Mouse (Mus musculus): ENCODE measurements at regions not wholly inside any gene's neighbourhood (a gene's known extent, or its start where the extent isn't known, plus 50 kb on each side); places are given as distances from the start of the nearest gene placed in this dataset.
A peak's percentile ranks its signal among the peaks of the same experiment; 100 is the strongest.

DNA sequence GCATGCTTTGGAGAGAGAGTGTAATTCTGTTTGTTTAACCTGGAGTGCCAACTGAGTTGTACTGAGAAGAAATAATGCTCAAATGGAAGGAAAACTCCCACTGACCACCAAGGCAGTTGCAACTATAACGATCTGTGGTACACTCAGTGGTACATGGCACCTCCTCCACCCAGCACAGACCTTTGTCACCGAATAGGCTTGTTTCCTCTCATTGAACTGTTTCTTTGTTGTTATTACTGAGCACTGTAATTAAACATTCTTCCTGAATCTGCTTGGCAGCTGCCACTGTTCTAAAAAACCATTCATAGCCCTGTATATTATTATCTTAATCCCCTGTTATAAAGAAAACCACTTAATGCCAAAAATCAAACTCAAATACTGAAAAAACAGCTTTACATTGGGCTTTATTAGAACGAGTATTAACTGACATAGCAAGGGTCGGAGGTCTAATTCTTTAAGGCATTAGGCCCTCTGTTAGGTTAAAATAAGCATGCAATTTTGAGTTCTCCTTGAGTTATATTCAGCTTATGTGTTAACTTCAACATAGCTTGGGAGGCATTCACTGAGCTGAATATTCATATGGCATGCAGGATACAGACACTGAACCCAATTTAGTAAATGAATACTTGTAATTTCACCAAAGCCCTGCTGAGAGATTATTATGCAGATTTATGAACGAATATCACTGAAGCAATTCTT is 515.5 kb upstream of the Nr3c2 start:
- Histone ChIP-seq H3K36me3 (ENCODE audit: insufficient read depth) (no peaks in the 10 kb centered on the region), H3K27ac (ENCODE audit: low read depth, low read length) (0 out of 2 replicates have a peak overlapping the region, but pooled peaks have one; percentile 24), H3K4me2 (ENCODE audit: low read depth) (0 out of 2 replicates have a peak overlapping the region, but pooled peaks have one; percentile 2), H3K27me3 (ENCODE audit: insufficient read depth, low read length) (no peaks in the 10 kb centered on the region), H3K4me3 (ENCODE audit: low read depth, low read length) (no peak overlapping the region), H3K9me3 (ENCODE audit: low read length) (no peaks in the 10 kb centered on the region), H3K4me1 (ENCODE audit: insufficient read depth) (peaks cover 5% of the 10 kb centered on the region; the same call in 1 of the 2 replicates), H3K9ac (no peak overlapping the region)
- DNase-seq (peak; percentile 46), ATAC-seq (peak; percentile 89)
- no peak for TF ChIP-seq CTCF (IDR thresholded peaks at IDR 0.05; ENCODE audit: low read depth)
- WGBS: 11% methylated on average over 5 of the region's 5 CpGs

DNA sequence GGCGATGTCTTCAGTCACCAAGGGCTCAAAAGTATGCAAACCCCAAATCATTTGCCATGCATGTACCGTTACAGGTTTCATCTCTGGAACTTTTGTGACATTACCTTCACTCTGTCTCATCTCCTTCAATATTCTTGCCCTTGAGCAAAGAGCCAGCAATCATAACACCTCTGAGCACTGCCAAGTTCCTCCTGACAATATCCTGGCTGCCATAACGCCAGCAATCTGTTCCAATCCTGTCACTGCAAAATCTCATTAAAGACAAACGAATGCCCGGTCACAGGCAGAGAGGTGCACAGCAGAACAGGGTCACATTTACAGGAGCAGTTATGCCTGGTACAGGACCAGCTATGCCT is 515.0 kb upstream of the Nr3c2 start:
- Histone ChIP-seq H3K9ac (no peak overlapping the region), H3K27me3 (ENCODE audit: insufficient read depth, low read length) (no peaks in the 10 kb centered on the region), H3K4me1 (ENCODE audit: insufficient read depth) (peaks cover 5% of the 10 kb centered on the region; the same call in 1 of the 2 replicates), H3K9me3 (ENCODE audit: low read length) (no peaks in the 10 kb centered on the region), H3K4me3 (ENCODE audit: low read depth, low read length) (no peak overlapping the region), H3K36me3 (ENCODE audit: insufficient read depth) (no peaks in the 10 kb centered on the region), H3K4me2 (ENCODE audit: low read depth) (0 out of 2 replicates have a peak overlapping the region, but pooled peaks have one; percentile 2), H3K27ac (ENCODE audit: low read depth, low read length) (peak overlapping the region; percentile 58; the same call in 1 of the 2 replicates)
- peak; percentile 79 for DNase-seq
- 21% methylated on average over 5 of the region's 5 CpGs for WGBS
- ATAC-seq: peak; percentile 77
- TF ChIP-seq CTCF (IDR thresholded peaks at IDR 0.05; ENCODE audit: low read depth): no peak

DNA sequence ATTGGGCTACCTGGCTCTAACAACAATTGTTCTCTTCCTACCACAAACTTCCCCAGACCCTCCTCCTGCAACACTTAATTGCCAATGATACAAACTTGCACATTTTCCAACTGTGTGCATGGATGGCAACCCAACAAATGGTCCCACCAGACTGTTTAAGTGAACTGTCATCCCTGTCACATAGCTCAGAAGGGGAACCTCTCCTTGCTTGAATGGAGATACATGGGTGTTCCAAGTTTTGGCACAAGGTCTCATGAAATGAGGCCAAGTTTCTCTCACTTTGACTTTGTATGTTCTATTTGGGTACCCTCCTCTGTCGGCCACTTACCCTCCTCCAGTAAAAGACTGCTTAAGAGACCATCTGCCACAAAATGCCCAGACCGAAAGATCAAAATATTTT is 507.2 kb upstream of the Nr3c2 start:
- peak; percentile 82 for ATAC-seq

DNA sequence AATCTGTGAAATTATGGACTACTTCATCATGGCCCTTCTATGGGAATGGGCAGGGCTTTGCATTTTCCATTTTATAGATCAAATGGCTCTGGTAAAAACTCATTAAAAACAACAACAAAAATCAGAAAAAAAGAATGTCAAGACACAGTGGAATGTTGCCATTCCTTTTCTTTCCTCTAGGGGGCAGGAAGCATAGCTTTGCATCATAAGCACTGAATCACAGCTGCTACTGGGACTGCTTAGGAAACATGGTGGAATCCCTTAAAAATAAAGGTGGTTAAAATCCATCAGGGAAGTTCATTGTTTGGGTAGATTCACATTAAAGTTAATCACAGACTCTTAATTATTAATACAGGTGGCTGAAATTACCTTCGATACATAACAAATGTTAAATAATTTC is 476.8 kb upstream of the Nr3c2 start:
- Histone ChIP-seq H3K4me2 (ENCODE audit: low read depth) (no peak overlapping the region), H3K4me3 (ENCODE audit: low read depth, low read length) (no peak overlapping the region), H3K36me3 (ENCODE audit: insufficient read depth) (no peaks in the 10 kb centered on the region), H3K9ac (no peak overlapping the region), H3K27ac (ENCODE audit: low read depth, low read length) (no peak overlapping the region), H3K9me3 (ENCODE audit: low read length) (no peaks in the 10 kb centered on the region), H3K27me3 (ENCODE audit: insufficient read depth, low read length) (no peaks in the 10 kb centered on the region), H3K4me1 (ENCODE audit: insufficient read depth) (no peaks in the 10 kb centered on the region)
- peak; percentile 18; the same call in 1 of the 2 replicates for TF ChIP-seq CTCF (IDR thresholded peaks at IDR 0.05; ENCODE audit: low read depth)
- 98% methylated on average over 1 of the region's 1 CpGs for WGBS
- DNase-seq (no peak), ATAC-seq (no peak)

More for the DNA sequence above, 507.2 kb upstream of the Nr3c2 start:
- Histone ChIP-seq H3K9me3 (ENCODE audit: low read length) (no peaks in the 10 kb centered on the region), H3K27me3 (ENCODE audit: insufficient read depth, low read length) (no peaks in the 10 kb centered on the region), H3K36me3 (ENCODE audit: insufficient read depth) (no peaks in the 10 kb centered on the region), H3K27ac (ENCODE audit: low read depth, low read length) (no peak overlapping the region), H3K9ac (no peak overlapping the region), H3K4me1 (ENCODE audit: insufficient read depth) (no peaks in the 10 kb centered on the region), H3K4me3 (ENCODE audit: low read depth, low read length) (no peak overlapping the region), H3K4me2 (ENCODE audit: low read depth) (no peak overlapping the region)
- peak; percentile 52 for DNase-seq
- 41% methylated on average over 2 of the region's 2 CpGs for WGBS
- no peak for TF ChIP-seq CTCF (IDR thresholded peaks at IDR 0.05; ENCODE audit: low read depth)

DNA sequence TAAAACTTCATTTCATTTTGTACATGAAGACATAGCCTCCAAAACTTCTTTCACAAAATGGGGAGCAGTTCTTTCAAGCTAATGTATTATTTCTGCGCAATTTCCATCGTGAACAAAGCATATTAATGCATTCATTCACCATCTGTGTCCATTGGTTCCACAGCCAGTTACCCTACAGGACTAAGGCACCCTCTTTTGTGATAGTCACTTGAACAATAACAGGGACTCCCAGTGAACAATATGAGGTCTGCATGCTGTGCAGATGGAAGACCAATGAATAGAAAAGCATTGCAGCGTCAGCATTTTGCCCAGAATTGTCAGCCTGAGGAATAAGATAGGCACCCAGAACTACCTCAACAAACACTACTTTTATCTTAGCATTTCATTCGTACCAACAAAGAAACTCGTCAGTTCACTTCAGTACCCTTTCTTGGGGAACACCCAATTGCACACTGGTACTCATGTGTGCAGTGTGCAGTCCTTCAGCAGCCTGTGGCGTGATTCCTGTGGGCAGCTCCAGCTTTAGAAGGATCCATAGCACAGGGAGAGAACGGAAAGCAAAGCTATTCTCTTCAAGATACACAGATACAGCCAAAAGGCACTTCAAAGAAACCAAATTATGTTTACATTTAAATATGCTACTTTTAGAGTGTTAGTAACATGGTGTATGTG is 476.2 kb upstream of the Nr3c2 start:
- Histone ChIP-seq H3K36me3 (ENCODE audit: insufficient read depth) (no peaks in the 10 kb centered on the region), H3K9ac (no peak overlapping the region), H3K4me2 (ENCODE audit: low read depth) (no peak overlapping the region), H3K4me1 (ENCODE audit: insufficient read depth) (no peaks in the 10 kb centered on the region), H3K4me3 (ENCODE audit: low read depth, low read length) (no peak overlapping the region), H3K27ac (ENCODE audit: low read depth, low read length) (no peak overlapping the region), H3K27me3 (ENCODE audit: insufficient read depth, low read length) (no peaks in the 10 kb centered on the region), H3K9me3 (ENCODE audit: low read length) (no peaks in the 10 kb centered on the region)
- ATAC-seq (no peak), DNase-seq (no peak)
- 71% methylated on average over 7 of the region's 7 CpGs for WGBS
- TF ChIP-seq CTCF (IDR thresholded peaks at IDR 0.05; ENCODE audit: low read depth): no peak

DNA sequence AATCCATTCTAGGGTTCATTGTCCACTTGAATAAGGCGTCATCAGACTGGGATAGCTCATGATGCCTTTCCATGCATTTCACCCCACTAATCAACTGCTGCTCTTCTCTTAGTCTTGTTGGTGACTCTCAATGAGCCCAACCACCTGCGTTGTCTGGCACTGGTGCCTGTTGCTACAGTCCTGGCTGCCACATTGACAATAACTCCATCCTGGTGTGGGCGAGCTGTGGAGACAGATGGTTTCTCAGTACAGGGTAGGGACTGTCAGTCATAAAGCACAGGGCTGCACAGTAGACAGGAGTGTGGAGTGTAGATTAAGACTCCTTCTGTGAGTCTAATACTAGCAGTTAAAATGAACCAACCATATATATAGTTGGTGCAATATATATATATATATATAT is 469.4 kb upstream of the Nr3c2 start:
- WGBS: 69% methylated on average over 3 of the region's 3 CpGs
- DNase-seq (no peak), ATAC-seq (peak; percentile 77)
- Histone ChIP-seq H3K4me3 (ENCODE audit: low read depth, low read length) (no peak overlapping the region), H3K9me3 (ENCODE audit: low read length) (no peaks in the 10 kb centered on the region), H3K9ac (no peak overlapping the region), H3K4me2 (ENCODE audit: low read depth) (no peak overlapping the region), H3K36me3 (ENCODE audit: insufficient read depth) (no peaks in the 10 kb centered on the region), H3K4me1 (ENCODE audit: insufficient read depth) (no peaks in the 10 kb centered on the region), H3K27ac (ENCODE audit: low read depth, low read length) (no peak overlapping the region), H3K27me3 (ENCODE audit: insufficient read depth, low read length) (no peaks in the 10 kb centered on the region)
- TF ChIP-seq CTCF (IDR thresholded peaks at IDR 0.05; ENCODE audit: low read depth): no peak

DNA sequence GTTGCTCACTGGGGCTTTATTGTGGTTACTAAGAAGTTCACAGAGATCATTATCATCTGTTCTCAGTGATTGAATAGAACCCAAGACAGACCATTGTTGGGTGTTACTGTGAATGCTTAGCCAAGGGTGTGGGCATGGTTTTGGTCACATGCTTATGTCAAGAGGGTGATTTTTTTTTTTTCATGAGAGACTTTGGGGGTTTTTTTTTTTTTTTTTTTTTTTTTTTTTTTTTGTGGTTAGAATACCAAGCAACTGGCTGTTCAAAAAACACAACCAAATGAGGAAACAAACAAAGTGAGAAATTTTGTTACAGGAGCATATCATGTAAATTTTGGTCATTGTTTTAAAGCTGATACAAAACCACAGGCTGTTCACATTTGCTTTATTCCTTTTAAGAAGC is 466.4 kb upstream of the Nr3c2 start:
- no peaks in the 10 kb centered on the region for H3K36me3 ChIP-seq (ENCODE audit: insufficient read depth)
- no peaks in the 10 kb centered on the region for H3K4me1 ChIP-seq (ENCODE audit: insufficient read depth)
- H3K27me3 ChIP-seq (ENCODE audit: insufficient read depth, low read length): no peaks in the 10 kb centered on the region
- no peaks in the 10 kb centered on the region for H3K9me3 ChIP-seq (ENCODE audit: low read length)
- H3K4me2 ChIP-seq (ENCODE audit: low read depth): no peak overlapping the region
- no peak overlapping the region for H3K27ac ChIP-seq (ENCODE audit: low read depth, low read length)
- DNase-seq (no peak), ATAC-seq (no peak)
- no peak for TF ChIP-seq CTCF (IDR thresholded peaks at IDR 0.05; ENCODE audit: low read depth)
- H3K4me3 ChIP-seq (ENCODE audit: low read depth, low read length): no peak overlapping the region
- H3K9ac ChIP-seq: no peak overlapping the region

Measured in forebrain, postnatal 0 days (tissue).